Mouse (Mus musculus) heart, embryonic 16.5 days (tissue): Measurements from ENCODE around the gene Paqr4. TPM values are rescaled to one million over a fixed set of nuclear protein-coding genes. Genes with fewer than 3 reads are reported as not detected.
A peak's percentile ranks its signal among the peaks of the same experiment; 100 is the strongest.

Source experiments
- ATAC-seq: fragments of 200-750 bp; cut with Nextera tagmentation; replicated peaks from 2 replicates; pipeline ENCODE4 v1.8.0; 2017; ENCODE audit warnings: moderate number of reproducible peaks; ENCODE audit not compliant: insufficient read depth, low FRiP score; ENCODE audit errors: extremely low read depth
- H3K27ac ChIP-seq: fragments of 300-500 bp; sonication (generic); 2 replicates; pipeline ENCODE4 v1.5.1; 2014; ENCODE audit warnings: mild to moderate bottlenecking, low read length, control low read depth, moderate library complexity
- H3K27me3 ChIP-seq: fragments of 300-500 bp; sonication (generic); 2 replicates; pipeline ENCODE4 v1.6.1; 2014; ENCODE audit warnings: low read length, mixed read lengths; ENCODE audit not compliant: control insufficient read depth, insufficient read depth
- H3K36me3 ChIP-seq: fragments of 300-500 bp; sonication (generic); 2 replicates; pipeline ENCODE4 v1.6.1; 2014; ENCODE audit not compliant: control insufficient read depth, insufficient read depth
- H3K4me1 ChIP-seq: fragments of 300-500 bp; sonication (generic); 2 replicates; pipeline ENCODE4 v1.6.1; 2014; ENCODE audit warnings: low read length, mixed read lengths; ENCODE audit not compliant: control insufficient read depth, insufficient read depth
- H3K4me2 ChIP-seq: fragments of 300-500 bp; sonication (generic); 2 replicates; pipeline ENCODE4 v1.6.1; 2014; ENCODE audit warnings: low read depth, mild to moderate bottlenecking, control low read depth, low read length
- H3K4me3 ChIP-seq: fragments of 300-500 bp; sonication (generic); 2 replicates; pipeline ENCODE4 v1.5.1; 2014; ENCODE audit warnings: mild to moderate bottlenecking, control low read depth, low read length
- H3K9ac ChIP-seq: fragments of 300-500 bp; sonication (generic); 2 replicates; pipeline ENCODE4 v1.6.1; 2014; ENCODE audit warnings: low read length, control low read depth
- H3K9me3 ChIP-seq: fragments of 300-500 bp; sonication (generic); replicated peaks from 2 replicates; pipeline ENCODE4 v1.6.1; 2016; ENCODE audit warnings: low read length; ENCODE audit not compliant: control insufficient read depth
- whole genome bisulfite sequencing: fragments of 180-500 bp; shearing (Covaris S2); extraction: QIAGEN DNeasy Blood & Tissue Kit; methylation state at CpG from one replicate; pipeline ENCODE4 v1.1.7; 2014; 5-methylcytosine and 5-hydroxymethylcytosine counted together
- polyA plus RNA-seq: library from polyadenylated mRNA; unstranded; fragments of >200 nt; fragmentation: Nextera tagmentation; extraction: Ambion mirVana; gene quantifications from 2 replicates; pipeline ENCODE4 v1.2.1, GENCODE M21; 2015

Paqr4 gene
- polyA plus RNA-seq, 1 experiment from 2014 or later: 16.8 TPM

- no peaks in the 10 kb centered on the region for H3K4me1 ChIP-seq
- WGBS: 87% methylated on average over 8 of the region's 8 CpGs
- H3K4me2 ChIP-seq: no peak overlapping the region
- no peak overlapping the region for H3K9ac ChIP-seq
- no peak for ATAC-seq
- H3K4me3 ChIP-seq: no peak overlapping the region
- H3K9me3 ChIP-seq: no peaks in the 10 kb centered on the region
- peaks cover 52% of the 10 kb centered on the region for H3K36me3 ChIP-seq
- no peaks in the 10 kb centered on the region for H3K27me3 ChIP-seq
- no peak overlapping the region for H3K27ac ChIP-seq
Measured at GRCm38 (mm10) chr17:23758801-23759200, 18.1 kb upstream of the Paqr4 start.

- H3K9me3 ChIP-seq: no peaks in the 10 kb centered on the region
- ATAC-seq: no peak
- H3K4me3 ChIP-seq: no peak overlapping the region
- WGBS: 93% methylated on average over 9 of the region's 9 CpGs
- no peak overlapping the region for H3K9ac ChIP-seq
- H3K27me3 ChIP-seq: no peaks in the 10 kb centered on the region
- H3K4me1 ChIP-seq: no peaks in the 10 kb centered on the region
- H3K4me2 ChIP-seq: no peak overlapping the region
- H3K27ac ChIP-seq: no peak overlapping the region
- peaks cover 61% of the 10 kb centered on the region for H3K36me3 ChIP-seq
Measured at GRCm38 (mm10) chr17:23757581-23757980, 16.9 kb upstream of the Paqr4 start.

GRCm38 (mm10) chr17:23755689-23756088 lies 15.0 kb upstream of the Paqr4 start:
- 88% methylated on average over 13 of the region's 13 CpGs for WGBS
- Histone ChIP-seq H3K9me3 (no peaks in the 10 kb centered on the region), H3K4me3 (no peak overlapping the region), H3K4me2 (no peak overlapping the region), H3K27me3 (no peaks in the 10 kb centered on the region), H3K9ac (no peak overlapping the region), H3K36me3 (peaks cover 54% of the 10 kb centered on the region), H3K4me1 (no peaks in the 10 kb centered on the region), H3K27ac (peak overlapping the region; percentile 60; the same call in 1 of the 2 replicates)
- no peak for ATAC-seq

GRCm38 (mm10) chr17:23749400-23750191 lies 8.9 kb upstream of the Paqr4 start:
- H3K9ac ChIP-seq: peak overlapping the region; percentile 49; the same call in 1 of the 2 replicates
- H3K4me2 ChIP-seq: peak overlapping the region; percentile 59
- no peak for ATAC-seq
- H3K9me3 ChIP-seq: no peaks in the 10 kb centered on the region
- peaks cover 13% of the 10 kb centered on the region for H3K4me1 ChIP-seq
- H3K27ac ChIP-seq: no peak overlapping the region
- H3K4me3 ChIP-seq: peak overlapping the region; percentile 38
- peaks cover 30% of the 10 kb centered on the region for H3K27me3 ChIP-seq
- H3K36me3 ChIP-seq: peaks cover 14% of the 10 kb centered on the region
- WGBS: 74% methylated on average over 11 of the region's 11 CpGs

- H3K4me2 ChIP-seq: peak overlapping the region; percentile 59
- no peak overlapping the region for H3K27ac ChIP-seq
- 0 out of 2 replicates have a peak, but pooled peaks have one; percentile 32 for ATAC-seq
- H3K4me1 ChIP-seq: peaks cover 13% of the 10 kb centered on the region
- H3K9me3 ChIP-seq: no peaks in the 10 kb centered on the region
- peak overlapping the region; percentile 38 for H3K4me3 ChIP-seq
- 27% methylated on average over 10 of the region's 10 CpGs for WGBS
- peak overlapping the region; percentile 49; the same call in 1 of the 2 replicates for H3K9ac ChIP-seq
- peaks cover 11% of the 10 kb centered on the region for H3K36me3 ChIP-seq
- H3K27me3 ChIP-seq: peaks cover 37% of the 10 kb centered on the region
Measured at GRCm38 (mm10) chr17:23748631-23749391, 8.1 kb upstream of the Paqr4 start.

- no peaks in the 10 kb centered on the region for H3K9me3 ChIP-seq
- 28% methylated on average over 6 of the region's 6 CpGs for WGBS
- ATAC-seq: no peak
- no peak overlapping the region for H3K4me3 ChIP-seq
- H3K36me3 ChIP-seq: peaks cover 5% of the 10 kb centered on the region
- no peak overlapping the region for H3K9ac ChIP-seq
- peaks cover 44% of the 10 kb centered on the region for H3K27me3 ChIP-seq
- H3K4me1 ChIP-seq: peaks cover 13% of the 10 kb centered on the region
- no peak overlapping the region for H3K27ac ChIP-seq
- H3K4me2 ChIP-seq: no peak overlapping the region
Measured at GRCm38 (mm10) chr17:23748026-23748425, 7.4 kb upstream of the Paqr4 start.

GRCm38 (mm10) chr17:23747471-23747870 lies 6.8 kb upstream of the Paqr4 start:
- H3K4me2 ChIP-seq: no peak overlapping the region
- no peak overlapping the region for H3K4me3 ChIP-seq
- 74% methylated on average over 3 of the region's 3 CpGs for WGBS
- peaks cover 50% of the 10 kb centered on the region for H3K27me3 ChIP-seq
- H3K9ac ChIP-seq: no peak overlapping the region
- ATAC-seq: no peak
- no peaks in the 10 kb centered on the region for H3K9me3 ChIP-seq
- H3K27ac ChIP-seq: no peak overlapping the region
- H3K4me1 ChIP-seq: peaks cover 13% of the 10 kb centered on the region
- H3K36me3 ChIP-seq: peaks cover 3% of the 10 kb centered on the region

- no peak for ATAC-seq
- H3K4me1 ChIP-seq: peaks cover 15% of the 10 kb centered on the region
- no peak overlapping the region for H3K4me3 ChIP-seq
- peaks cover 2% of the 10 kb centered on the region; the same call in 1 of the 2 replicates for H3K36me3 ChIP-seq
- H3K27me3 ChIP-seq: peaks cover 57% of the 10 kb centered on the region
- H3K4me2 ChIP-seq: no peak overlapping the region
- no peak overlapping the region for H3K27ac ChIP-seq
- WGBS: 71% methylated on average over 3 of the region's 3 CpGs
- no peaks in the 10 kb centered on the region for H3K9me3 ChIP-seq
- no peak overlapping the region for H3K9ac ChIP-seq
Measured at GRCm38 (mm10) chr17:23746767-23747166, 6.1 kb upstream of the Paqr4 start.

GRCm38 (mm10) chr17:23746311-23746710 lies 5.6 kb upstream of the Paqr4 start:
- Histone ChIP-seq H3K9me3 (no peaks in the 10 kb centered on the region), H3K27me3 (peaks cover 62% of the 10 kb centered on the region), H3K4me1 (peaks cover 15% of the 10 kb centered on the region), H3K9ac (no peak overlapping the region), H3K27ac (no peak overlapping the region), H3K4me2 (peak overlapping the region; percentile 53), H3K4me3 (peak overlapping the region; percentile 41; the same call in 1 of the 2 replicates), H3K36me3 (no peaks in the 10 kb centered on the region)
- no peak for ATAC-seq
- WGBS: 8% methylated on average over 12 of the region's 12 CpGs
